Mouse (Mus musculus) hindbrain, embryonic 15.5 days (tissue): ENCODE results near the gene Pla2g6. TPM values are rescaled to one million over a fixed set of nuclear protein-coding genes. Genes with fewer than 3 reads are reported as not detected.

Experiments
- ATAC-seq: fragments of 200-750 bp; cut with Nextera tagmentation; 2 replicates; pipeline ENCODE4 v1.8.0; 2017; ENCODE audit warnings: low read depth, moderate number of reproducible peaks, moderate TSS enrichment; ENCODE audit not compliant: low FRiP score
- H3K27ac ChIP-seq: fragments of 300-500 bp; sonication (generic); replicated peaks from 2 replicates; pipeline ENCODE4 v1.5.1; 2015; ENCODE audit warnings: mild to moderate bottlenecking, inconsistent platforms
- H3K27me3 ChIP-seq: fragments of 300-500 bp; sonication (generic); 2 replicates; pipeline ENCODE4 v1.6.1; 2015; ENCODE audit warnings: control low read depth, inconsistent platforms
- H3K36me3 ChIP-seq: fragments of 300-500 bp; sonication (generic); 2 replicates; pipeline ENCODE4 v1.6.1; 2015; ENCODE audit warnings: control low read depth, inconsistent platforms
- H3K4me1 ChIP-seq: fragments of 300-500 bp; sonication (generic); replicated peaks from 2 replicates; pipeline ENCODE4 v1.6.1; 2015; ENCODE audit warnings: control low read depth, inconsistent platforms
- H3K4me2 ChIP-seq: fragments of 300-500 bp; sonication (generic); 2 replicates; pipeline ENCODE4 v1.6.1; 2015; ENCODE audit warnings: moderate library complexity, mild to moderate bottlenecking, inconsistent platforms
- H3K4me3 ChIP-seq: fragments of 300-500 bp; sonication (generic); 2 replicates; pipeline ENCODE4 v1.5.1; 2015; ENCODE audit warnings: mild to moderate bottlenecking, inconsistent platforms
- H3K9ac ChIP-seq: fragments of 300-500 bp; sonication (generic); 2 replicates; pipeline ENCODE4 v1.6.1; 2015; ENCODE audit warnings: inconsistent platforms
- H3K9me3 ChIP-seq: fragments of 300-500 bp; sonication (generic); 2 replicates; pipeline ENCODE4 v1.6.1; 2016; ENCODE audit warnings: control low read depth, inconsistent platforms
- WGBS: fragments of 180-500 bp; shearing (Covaris S2); methylation state at CpG from one replicate; pipeline ENCODE4 v1.1.7; 2015; 5-methylcytosine and 5-hydroxymethylcytosine counted together
- microRNA counts: library from miRNA; unstranded; fragments of <30 nt; microRNA quantifications from one replicate; lab custom pipeline; 2016
- microRNA-seq: library from miRNA; unstranded; fragments of <30 nt; microRNA quantifications from one replicate; pipeline ENCODE4, GENCODE M21; 2016
- polyA plus RNA-seq: library from polyadenylated mRNA; unstranded; fragments of >200 nt; fragmentation: Nextera tagmentation; extraction: Ambion mirVana; gene quantifications from 2 replicates; pipeline ENCODE4 v1.2.1, GENCODE M21; 2015

Pla2g6 gene
- polyA plus RNA-seq, 1 experiment from 2014 or later: 32.5 TPM

DNA sequence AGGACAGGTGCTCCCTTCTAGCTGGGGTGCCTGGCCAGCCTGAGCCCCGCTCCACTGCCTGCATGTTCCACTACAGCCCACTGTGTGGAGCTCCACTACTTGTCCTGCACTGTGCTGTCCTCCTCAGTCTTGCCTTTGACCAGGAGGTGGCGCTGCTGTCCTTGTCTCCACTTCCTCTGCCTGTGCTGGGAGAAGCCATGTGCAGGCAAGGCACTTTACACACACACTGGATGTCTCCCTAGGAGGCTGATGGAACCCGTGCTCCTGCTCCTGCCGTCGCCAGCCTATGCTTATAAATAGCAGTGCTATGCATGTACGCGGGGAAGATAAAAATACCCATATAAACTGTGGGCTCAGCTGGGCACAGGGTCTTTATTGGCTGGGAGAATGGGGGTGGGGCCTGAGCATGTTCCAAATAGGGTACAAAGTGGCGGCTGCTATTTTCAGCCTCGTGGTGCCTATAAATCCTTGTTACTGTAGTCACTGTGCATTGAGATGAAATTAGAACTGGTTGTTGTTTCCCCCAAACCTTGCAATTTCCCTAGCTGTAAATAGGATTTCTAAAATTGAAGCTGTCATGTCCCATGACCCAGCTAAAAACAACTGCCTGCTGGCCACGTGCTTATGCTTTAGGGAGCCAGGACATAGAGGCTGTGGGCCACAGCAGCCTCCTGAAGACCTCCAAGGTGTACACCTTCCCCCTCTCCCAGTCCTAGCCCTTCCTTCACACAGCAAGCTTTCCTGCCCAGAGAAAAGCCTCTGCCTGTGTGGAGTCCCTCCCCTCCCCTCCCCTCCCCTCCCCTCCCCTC, 84.8 kb downstream of the Pla2g6 start:
- Histone ChIP-seq H3K4me2 (peak overlapping the region; percentile 36), H3K27ac (peak overlapping the region; percentile 74), H3K36me3 (peaks cover 48% of the 10 kb centered on the region), H3K9ac (peak overlapping the region; percentile 13; the same call in 1 of the 2 replicates), H3K9me3 (no peaks in the 10 kb centered on the region), H3K27me3 (no peaks in the 10 kb centered on the region), H3K4me3 (no peak overlapping the region), H3K4me1 (peaks cover 13% of the 10 kb centered on the region)
- WGBS: 14% methylated on average over 10 of the region's 10 CpGs
- ATAC-seq: peak; percentile 97

DNA sequence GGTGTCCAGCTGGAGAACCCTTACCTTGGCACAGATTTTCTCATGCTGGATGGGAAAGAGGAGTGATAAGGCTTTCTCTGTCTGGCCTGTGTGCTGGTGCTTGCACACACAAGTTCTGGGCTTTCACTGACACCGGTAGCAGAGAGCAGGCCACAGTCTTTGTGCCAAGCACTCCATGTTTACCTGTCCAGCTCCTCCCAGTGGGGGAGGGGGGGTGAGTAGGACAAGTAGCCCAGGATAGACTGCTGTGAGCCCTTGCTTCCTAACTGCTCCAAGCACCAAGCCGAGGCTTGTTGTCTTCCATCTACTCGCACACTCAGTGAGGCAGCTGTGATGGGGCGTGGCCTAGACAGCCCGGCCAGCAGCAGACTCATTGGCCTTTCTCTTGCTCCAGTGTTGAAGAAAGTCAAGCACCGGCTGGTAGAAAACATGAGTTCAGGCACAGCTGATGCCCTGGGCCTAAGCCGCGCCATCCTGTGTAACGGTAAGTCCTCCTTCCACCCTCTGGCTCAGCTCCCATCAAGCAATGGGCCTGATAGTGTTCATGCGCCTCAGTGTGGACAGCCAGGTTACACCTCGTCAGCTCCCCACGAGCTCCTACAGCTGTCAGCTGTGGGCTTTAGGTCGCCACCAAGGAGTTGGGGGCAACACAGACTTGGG, 85.5 kb downstream of the Pla2g6 start:
- Histone ChIP-seq H3K9me3 (no peaks in the 10 kb centered on the region), H3K4me2 (no peak overlapping the region), H3K36me3 (peaks cover 48% of the 10 kb centered on the region), H3K27ac (peak overlapping the region; percentile 52; the same call in 1 of the 2 replicates), H3K27me3 (no peaks in the 10 kb centered on the region), H3K4me1 (peaks cover 13% of the 10 kb centered on the region), H3K9ac (no peak overlapping the region), H3K4me3 (no peak overlapping the region)
- peak; percentile 43 for ATAC-seq
- WGBS: 69% methylated on average over 13 of the region's 13 CpGs

DNA sequence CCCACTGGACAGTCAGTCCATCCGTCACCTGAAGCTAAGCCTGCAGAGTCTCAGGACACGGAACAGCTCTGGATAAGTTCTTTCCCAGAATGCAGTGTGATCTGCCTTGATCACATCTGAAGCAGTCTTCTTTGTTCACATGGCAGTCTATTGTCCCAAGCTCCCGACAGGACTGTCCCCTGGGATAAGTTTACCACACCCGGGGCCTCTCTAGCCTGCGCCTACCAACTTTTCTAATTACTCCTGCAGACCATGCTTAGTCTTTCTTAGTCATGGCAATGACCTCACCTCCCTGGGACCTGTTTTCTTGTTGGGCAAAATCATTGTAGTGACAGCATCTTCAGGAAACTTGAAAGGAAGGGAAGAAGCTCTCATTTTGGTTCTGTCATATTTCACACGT, 90.2 kb downstream of the Pla2g6 start:
- 74% methylated on average over 6 of the region's 6 CpGs for WGBS
- ATAC-seq: no peak
- Histone ChIP-seq H3K9me3 (no peaks in the 10 kb centered on the region), H3K4me1 (peaks cover 2% of the 10 kb centered on the region; the same call in 1 of the 2 replicates), H3K27ac (no peak overlapping the region), H3K4me3 (no peak overlapping the region), H3K36me3 (peaks cover 55% of the 10 kb centered on the region), H3K27me3 (no peaks in the 10 kb centered on the region), H3K4me2 (no peak overlapping the region), H3K9ac (no peak overlapping the region)

MicroRNAs encoded within 50 kb of the gene (microRNA counts, 519-probe panel; counts per million panel counts)
- microRNA mmu-miR-1943 (lab: Ali Mortazavi, UCI): 2,469 counts per million, percentile 38 among the panel's probes with 10 or more counts

Small RNA genes within 50 kb of the gene (microRNA-seq; reads per million reads assigned to microRNA genes)
- gene Mir1943: 3.1 reads per million, percentile 13 among the genes with 10 or more reads in this experiment

Other genes starting within 250 kb of the Pla2g6 start
- gene Micall1, start 219.5 kb downstream of the Pla2g6 start, polyA plus RNA-seq: 12.4 and 15.0 TPM in 2 replicates
- gene Polr2f, start 187.4 kb downstream of the Pla2g6 start, polyA plus RNA-seq: 253 and 258 TPM in 2 replicates
- 17.2 and 22.0 TPM in 2 replicates for gene 1700088E04Rik, start 187.1 kb downstream of the Pla2g6 start, polyA plus RNA-seq
- gene Sox10, start 163.2 kb downstream of the Pla2g6 start, polyA plus RNA-seq: 8.2 and 8.9 TPM in 2 replicates
- gene Pick1, start 99.2 kb downstream of the Pla2g6 start, polyA plus RNA-seq: 88.6 and 93.2 TPM in 2 replicates
- gene Gm49486, start 99.0 kb downstream of the Pla2g6 start, polyA plus RNA-seq: 1.0 and 1.4 TPM in 2 replicates
- gene Slc16a8, start 73.6 kb downstream of the Pla2g6 start, polyA plus RNA-seq: 1.00 and 1.2 TPM in 2 replicates
- gene Baiap2l2, start 42.9 kb downstream of the Pla2g6 start, polyA plus RNA-seq: 3.7 and 4.0 TPM in 2 replicates
- gene Maff, start 18.2 kb upstream of the Pla2g6 start, polyA plus RNA-seq: 1.00 and 1.0 TPM in 2 replicates
- gene Tmem184b, start 75.2 kb upstream of the Pla2g6 start, polyA plus RNA-seq: 45.7 and 51.6 TPM in 2 replicates
- gene Csnk1e, start 127.2 kb upstream of the Pla2g6 start, polyA plus RNA-seq: 229 and 234 TPM in 2 replicates
- gene Kcnj4, start 176.9 kb upstream of the Pla2g6 start, polyA plus RNA-seq: not detected in 2 replicates
- gene Kdelr3, start 188.0 kb upstream of the Pla2g6 start, polyA plus RNA-seq: 12.0 and 13.1 TPM in 2 replicates
- 47.2 and 53.9 TPM in 2 replicates for gene Ddx17, start 218.4 kb upstream of the Pla2g6 start, polyA plus RNA-seq